In the genomic region with DNA sequence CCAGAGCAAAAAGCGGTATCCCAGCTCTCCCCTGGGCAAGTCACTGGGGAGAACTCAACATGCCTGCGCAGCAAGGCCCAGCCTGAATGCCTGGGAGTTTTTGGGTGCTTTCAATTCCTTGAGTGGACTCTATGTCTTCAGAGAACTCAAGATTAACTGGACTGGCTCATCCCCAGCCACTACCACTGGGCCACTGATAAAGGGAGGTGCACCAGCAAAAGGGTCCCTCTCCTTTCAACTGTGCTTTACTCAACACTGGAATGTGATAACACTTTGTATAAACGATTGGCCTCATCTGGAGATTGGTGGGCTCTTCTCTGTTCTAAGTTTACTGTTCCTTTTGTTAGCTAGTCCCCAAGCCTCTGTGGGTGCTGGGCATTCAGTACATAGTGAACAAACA, we compare ENCODE assay signal across 16 mouse cellular contexts. TPM values are rescaled to one million over a fixed set of nuclear protein-coding genes. Genes with fewer than 3 reads are reported as not detected.
DNase-seq lines count a peak whose midpoint lies in the region; ATAC-seq and TF ChIP-seq lines count a peak whose summit lies in the region.
"Had no signal": no experiment of that assay in that cellular context is flagged by ENCODE, and none has a peak within 500 bp of the region (broad histone marks: within the 10 kb centered on the region; RNA-seq: fewer than 3 reads in every experiment).

No protein-coding gene starts in this region.

- 51% methylated on average over 3 of the region's 3 CpGs for WGBS in heart, embryonic 14.5 days
- 76% methylated on average over 3 of the region's 3 CpGs for WGBS in hindbrain, embryonic 16.5 days
- WGBS in neural tube, embryonic 15.5 days: 80% methylated on average over 3 of the region's 3 CpGs
- 89% methylated on average over 3 of the region's 3 CpGs for WGBS in thymus, adult 2 months

- H3K4me1 ChIP-seq in heart, embryonic 14.5 days (ENCODE audit: control insufficient read depth in 2 of 2, insufficient read depth in 2 of 2, low read length in 2 of 2): peaks cover 10% of the 10 kb centered on the region in 2 experiments; a peak in 3 of 4 replicates
- peaks cover 19% of the 10 kb centered on the region for H3K4me1 ChIP-seq in hindbrain, embryonic 16.5 days (ENCODE audit: control insufficient read depth, insufficient read depth, low read depth, low read length)
- H3K4me1 ChIP-seq in neural tube, embryonic 15.5 days: peaks cover 42% of the 10 kb centered on the region
- H3K4me1 ChIP-seq in thymus, adult 2 months (replicated peaks; ENCODE audit: control insufficient read depth, insufficient read depth, low read length): peaks cover 14% of the 10 kb centered on the region

- no peak for ATAC-seq in heart, embryonic 14.5 days (ENCODE audit: insufficient number of reproducible peaks, insufficient read depth, low FRiP score, low read depth)
- no peak for ATAC-seq in hindbrain, embryonic 16.5 days
- ATAC-seq in neural tube, embryonic 15.5 days (ENCODE audit: low FRiP score): no peak
- ATAC-seq: CD4-positive, CD25-positive, alpha-beta regulatory T cell, adult 4 months; Patski had no signal

- H3K27me3 ChIP-seq in heart, embryonic 14.5 days (ENCODE audit: control insufficient read depth, insufficient read depth, low read length): peaks cover 6% of the 10 kb centered on the region
- H3K27me3 ChIP-seq in hindbrain, embryonic 16.5 days (replicated peaks; ENCODE audit: control insufficient read depth, insufficient read depth, low read length): peaks cover 6% of the 10 kb centered on the region; the same call in 1 of the 2 replicates
- peaks cover 17% of the 10 kb centered on the region for H3K27me3 ChIP-seq in neural tube, embryonic 15.5 days (replicated peaks)
- peaks cover 8% of the 10 kb centered on the region for H3K27me3 ChIP-seq in thymus, adult 2 months (ENCODE audit: control insufficient read depth, insufficient read depth, low read length)

- H3K9ac ChIP-seq in heart, embryonic 14.5 days (ENCODE audit: low read length): no peak overlapping the region
- no peak overlapping the region for H3K9ac ChIP-seq in hindbrain, embryonic 16.5 days (ENCODE audit: low read depth, low read length)
- no peak overlapping the region for H3K9ac ChIP-seq in neural tube, embryonic 15.5 days (replicated peaks)
- H3K9ac ChIP-seq: forebrain, embryonic 12.5 days had no signal

- TF ChIP-seq CTCF in thymus, adult 2 months (IDR thresholded peaks at IDR 0.05; ENCODE audit: borderline replicate concordance, control insufficient read depth, extremely low read depth, insufficient read depth, low read length, poor library complexity): no peak

- H3K4me3 ChIP-seq in heart, embryonic 14.5 days (ENCODE audit: control insufficient read depth in 1 of 2, insufficient read depth in 1 of 2, low read depth in 1 of 2, low read length in 2 of 2): no peak overlapping the region
- H3K4me3 ChIP-seq in hindbrain, embryonic 16.5 days (ENCODE audit: low read length): 0 out of 2 replicates have a peak overlapping the region, but pooled peaks have one; percentile 5
- peak overlapping the region; percentile 73 for H3K4me3 ChIP-seq in neural tube, embryonic 15.5 days (replicated peaks)
- no peak overlapping the region for H3K4me3 ChIP-seq in thymus, adult 2 months (ENCODE audit: control insufficient read depth, insufficient read depth, low read length)
- H3K4me3 ChIP-seq: forebrain, embryonic 12.5 days had no signal

- no peaks in the 10 kb centered on the region for H3K9me3 ChIP-seq in heart, embryonic 14.5 days (ENCODE audit: control insufficient read depth, low read length)
- no peaks in the 10 kb centered on the region for H3K9me3 ChIP-seq in hindbrain, embryonic 16.5 days (ENCODE audit: control insufficient read depth, low read length)
- no peaks in the 10 kb centered on the region for H3K9me3 ChIP-seq in neural tube, embryonic 15.5 days (replicated peaks)
- H3K9me3 ChIP-seq: forebrain, embryonic 12.5 days had no signal

- H3K27ac ChIP-seq in heart, embryonic 14.5 days (replicated peaks in 1 of 2; ENCODE audit: control insufficient read depth in 1 of 2, insufficient read depth in 1 of 2, low read depth in 2 of 2, low read length in 2 of 2): no peak overlapping the region
- no peak overlapping the region for H3K27ac ChIP-seq in hindbrain, embryonic 16.5 days (ENCODE audit: low read depth, low read length)
- 0 out of 2 replicates have a peak overlapping the region, but pooled peaks have one; percentile 81 for H3K27ac ChIP-seq in neural tube, embryonic 15.5 days (replicated peaks)
- H3K27ac ChIP-seq in thymus, adult 2 months (ENCODE audit: control insufficient read depth, insufficient read depth, low read length): no peak overlapping the region
- H3K27ac ChIP-seq: forebrain, embryonic 12.5 days; stomach, postnatal 0 days had no signal

- H3K36me3 ChIP-seq in heart, embryonic 14.5 days (ENCODE audit: control insufficient read depth, insufficient read depth, low read length): no peaks in the 10 kb centered on the region
- no peaks in the 10 kb centered on the region for H3K36me3 ChIP-seq in hindbrain, embryonic 16.5 days (ENCODE audit: control insufficient read depth, insufficient read depth, low read length)
- no peaks in the 10 kb centered on the region for H3K36me3 ChIP-seq in neural tube, embryonic 15.5 days
- H3K36me3 ChIP-seq in thymus, adult 2 months (ENCODE audit: control insufficient read depth, insufficient read depth, low read length): no peaks in the 10 kb centered on the region
- H3K36me3 ChIP-seq: forebrain, embryonic 12.5 days had no signal

- peak overlapping the region; percentile 81 for H3K4me2 ChIP-seq in heart, embryonic 14.5 days (ENCODE audit: low read length)
- H3K4me2 ChIP-seq in hindbrain, embryonic 16.5 days (ENCODE audit: low read length): peak overlapping the region; percentile 99
- peak overlapping the region; percentile 96 for H3K4me2 ChIP-seq in neural tube, embryonic 15.5 days
- H3K4me2 ChIP-seq: forebrain, embryonic 12.5 days had no signal

- no peak for DNase-seq in heart, adult 11 months
- DNase-seq in spleen, adult 12 weeks (ENCODE audit: low spot score): peak; percentile 44
- no peak for DNase-seq in spleen, adult 18-20 months
- no peak for DNase-seq in urinary bladder, adult 2 months (ENCODE audit: low spot score)
- DNase-seq in thymus, adult 2 months: no peak
- DNase-seq: adrenal gland, adult 2 months; cerebellum, adult 11 months; kidney, postnatal 10 days; right cerebral cortex, postnatal 25 days had no signal

- no peak for TF ChIP-seq POLR2A in thymus, adult 2 months (IDR thresholded peaks at IDR 0.05; ENCODE audit: control insufficient read depth, extremely low read depth, insufficient read depth, low read length, poor library complexity)

RNA-seq across cellular contexts. Expression of gene Sptb, which starts 2.2 kb away (rescaled TPM):
- 7.4 and 8.0 TPM in 2 replicates for polyA plus RNA-seq in heart, embryonic 14.5 days (2014; fragmentation: Nextera tagmentation; extraction: Ambion mirVana)
- 7.0 and 8.4 TPM in 2 replicates for polyA plus RNA-seq in hindbrain, embryonic 16.5 days (2015; fragmentation: Nextera tagmentation; extraction: Ambion mirVana)
- 6.6 and 7.3 TPM in 2 replicates for polyA plus RNA-seq in neural tube, embryonic 15.5 days (2015; fragmentation: Nextera tagmentation; extraction: Ambion mirVana)
- polyA plus RNA-seq in urinary bladder, adult 2 months (2012; rRNA removed): 1.8 and 3.4 TPM in 2 replicates
- 1.5 and 3.0 TPM in 2 replicates for polyA plus RNA-seq in thymus, adult 2 months (2012; rRNA removed)

RNA-seq across cellular contexts. Expression of gene Churc1, which starts 57.2 kb away (rescaled TPM):
- 224 and 228 TPM in 2 replicates for polyA plus RNA-seq in heart, embryonic 14.5 days (2014; fragmentation: Nextera tagmentation; extraction: Ambion mirVana)
- 135 and 139 TPM in 2 replicates for polyA plus RNA-seq in hindbrain, embryonic 16.5 days (2015; fragmentation: Nextera tagmentation; extraction: Ambion mirVana)
- 163 and 173 TPM in 2 replicates for polyA plus RNA-seq in neural tube, embryonic 15.5 days (2015; fragmentation: Nextera tagmentation; extraction: Ambion mirVana)
- polyA plus RNA-seq in urinary bladder, adult 2 months (2012; rRNA removed): 130 and 145 TPM in 2 replicates
- polyA plus RNA-seq in thymus, adult 2 months (2012; rRNA removed): 61.6 and 68.3 TPM in 2 replicates

RNA-seq across cellular contexts. Expression of gene Fntb, which starts 57.2 kb away (rescaled TPM):
- 24.5 and 27.4 TPM in 2 replicates for polyA plus RNA-seq in heart, embryonic 14.5 days (2014; fragmentation: Nextera tagmentation; extraction: Ambion mirVana)
- polyA plus RNA-seq in hindbrain, embryonic 16.5 days (2015; fragmentation: Nextera tagmentation; extraction: Ambion mirVana): 41.7 and 47.8 TPM in 2 replicates
- polyA plus RNA-seq in neural tube, embryonic 15.5 days (2015; fragmentation: Nextera tagmentation; extraction: Ambion mirVana): 41.5 and 43.9 TPM in 2 replicates
- 18.3 and 19.3 TPM in 2 replicates for polyA plus RNA-seq in urinary bladder, adult 2 months (2012; rRNA removed)
- polyA plus RNA-seq in thymus, adult 2 months (2012; rRNA removed): 50.9 and 51.3 TPM in 2 replicates

Comparison
In these comparisons a context has a peak if more than half of its experiments do, and no peak if none do; other contexts are left out.
1. H3K4me3 ChIP-seq: peak in hindbrain, embryonic 16.5 days (single experiment) and neural tube, embryonic 15.5 days (single experiment); none in heart, embryonic 14.5 days (0 of 2) and thymus, adult 2 months (single experiment).
2. Peak in every context shown above with its lines, with median percentiles within 50 percentile points of each other: H3K4me2 ChIP-seq.